Mouse (Mus musculus) intestine, embryonic 16.5 days (tissue): ENCODE results near the gene Wrb. TPM values are rescaled to one million over a fixed set of nuclear protein-coding genes. Genes with fewer than 3 reads are reported as not detected.
A peak's percentile ranks its signal among the peaks of the same experiment; 100 is the strongest.

ENCODE experiments used
- ATAC-seq: fragments of 200-750 bp; cut with Nextera tagmentation; 2 replicates; pipeline ENCODE4 v1.8.0; 2017; ENCODE audit warnings: moderate TSS enrichment, moderate library complexity
- H3K27ac ChIP-seq: fragments of 300-500 bp; sonication (generic); 2 replicates; pipeline ENCODE4 v1.5.1; 2014; ENCODE audit warnings: mild to moderate bottlenecking, low read length
- H3K27me3 ChIP-seq: fragments of 300-500 bp; sonication (generic); replicated peaks from 2 replicates; pipeline ENCODE4 v1.6.1; 2014; ENCODE audit warnings: low read length, control low read depth, mixed read lengths; ENCODE audit not compliant: control insufficient read depth, insufficient read depth
- H3K36me3 ChIP-seq: fragments of 300-500 bp; sonication (generic); 2 replicates; pipeline ENCODE4 v1.6.1; 2014; ENCODE audit warnings: low read length, control low read depth; ENCODE audit not compliant: control insufficient read depth, insufficient read depth
- H3K4me1 ChIP-seq: fragments of 300-500 bp; sonication (generic); 2 replicates; pipeline ENCODE4 v1.6.1; 2014; ENCODE audit warnings: low read length, control low read depth, mixed read lengths; ENCODE audit not compliant: control insufficient read depth, insufficient read depth
- H3K4me2 ChIP-seq: fragments of 300-500 bp; sonication (generic); 2 replicates; pipeline ENCODE4 v1.6.1; 2014; ENCODE audit warnings: low read depth, low read length, control low read depth
- H3K4me3 ChIP-seq: fragments of 300-500 bp; sonication (generic); 2 replicates; pipeline ENCODE4 v1.5.1; 2014; ENCODE audit warnings: mild to moderate bottlenecking, low read length
- H3K9ac ChIP-seq: fragments of 300-500 bp; sonication (generic); 2 replicates; pipeline ENCODE4 v1.6.1; 2014; ENCODE audit warnings: low read depth, low read length
- H3K9me3 ChIP-seq: fragments of 300-500 bp; sonication (generic); 2 replicates; pipeline ENCODE4 v1.6.1; 2016; ENCODE audit warnings: low read length, control low read depth; ENCODE audit not compliant: control insufficient read depth
- WGBS: fragments of 180-500 bp; shearing (Covaris S2); extraction: QIAGEN DNeasy Blood & Tissue Kit; methylation state at CpG from one replicate; pipeline ENCODE4 v1.1.7; 2014; 5-methylcytosine and 5-hydroxymethylcytosine counted together
- polyA plus RNA-seq: library from polyadenylated mRNA; unstranded; fragments of >200 nt; fragmentation: Nextera tagmentation; extraction: Ambion mirVana; gene quantifications from 2 replicates; pipeline ENCODE4 v1.2.1, GENCODE M21; 2015

Gene Wrb
- polyA plus RNA-seq, 1 experiment from 2014 or later, result 53.2 TPM

GRCm38 (mm10) chr16:96151551-96151950 lies 6.3 kb downstream of the Wrb start:
- H3K4me3 ChIP-seq, result no peak overlapping the region
- H3K27me3 ChIP-seq, result no peaks in the 10 kb centered on the region
- no peak overlapping the region for H3K4me2 ChIP-seq
- no peaks in the 10 kb centered on the region for H3K9me3 ChIP-seq
- WGBS, result 18% methylated on average over 9 of the region's 9 CpGs
- peak overlapping the region; percentile 49 for H3K27ac ChIP-seq
- ATAC-seq, result peak; percentile 64
- H3K36me3 ChIP-seq, result no peaks in the 10 kb centered on the region
- 0 out of 2 replicates have a peak overlapping the region, but pooled peaks have one; percentile 36 for H3K9ac ChIP-seq
- peaks cover 11% of the 10 kb centered on the region for H3K4me1 ChIP-seq

GRCm38 (mm10) chr16:96154476-96154875 lies 9.3 kb downstream of the Wrb start:
- Histone ChIP-seq H3K4me2 (no peak overlapping the region), H3K9ac (no peak overlapping the region), H3K4me3 (no peak overlapping the region), H3K27me3 (no peaks in the 10 kb centered on the region), H3K9me3 (no peaks in the 10 kb centered on the region), H3K4me1 (peaks cover 16% of the 10 kb centered on the region), H3K27ac (no peak overlapping the region), H3K36me3 (no peaks in the 10 kb centered on the region)
- WGBS, result 87% methylated on average over 2 of the region's 2 CpGs
- no peak for ATAC-seq

DNA sequence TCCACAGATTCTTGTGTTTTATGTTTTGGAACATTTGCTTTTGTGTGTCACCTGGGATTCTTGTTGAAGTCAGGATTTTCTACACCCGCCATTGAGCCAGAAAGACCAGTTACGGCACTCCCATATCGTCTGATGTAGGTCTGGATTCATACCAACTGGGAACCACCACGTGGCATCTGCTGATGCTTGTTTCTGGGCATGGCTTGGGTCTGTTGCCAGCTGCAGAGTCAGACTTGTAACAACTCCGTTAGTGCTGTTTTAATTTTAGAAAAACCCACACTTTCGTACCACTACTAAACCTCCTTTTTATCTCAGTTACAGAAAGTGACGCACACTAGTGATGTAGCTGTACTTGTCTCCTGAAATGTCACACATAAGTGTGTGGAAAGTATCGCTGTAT lies 10.8 kb downstream of the Wrb start:
- peaks cover 10% of the 10 kb centered on the region for H3K4me1 ChIP-seq
- no peaks in the 10 kb centered on the region for H3K27me3 ChIP-seq
- WGBS, result 93% methylated on average over 8 of the region's 8 CpGs
- 0 out of 2 replicates have a peak overlapping the region, but pooled peaks have one; percentile 10 for H3K9ac ChIP-seq
- H3K27ac ChIP-seq, result no peak overlapping the region
- no peak overlapping the region for H3K4me2 ChIP-seq
- H3K4me3 ChIP-seq, result no peak overlapping the region
- ATAC-seq, result no peak
- no peaks in the 10 kb centered on the region for H3K36me3 ChIP-seq
- H3K9me3 ChIP-seq, result no peaks in the 10 kb centered on the region

- peaks cover 5% of the 10 kb centered on the region; the same call in 1 of the 2 replicates for H3K4me1 ChIP-seq
- H3K36me3 ChIP-seq, result no peaks in the 10 kb centered on the region
- H3K9ac ChIP-seq, result no peak overlapping the region
- no peak overlapping the region for H3K4me3 ChIP-seq
- no peak overlapping the region for H3K4me2 ChIP-seq
- no peaks in the 10 kb centered on the region for H3K9me3 ChIP-seq
- no peaks in the 10 kb centered on the region for H3K27me3 ChIP-seq
- 87% methylated on average over 11 of the region's 11 CpGs for WGBS
- no peak for ATAC-seq
- no peak overlapping the region for H3K27ac ChIP-seq
These were observed 12.0 kb downstream of the Wrb start for GRCm38 (mm10) chr16:96157171-96157570.

DNA sequence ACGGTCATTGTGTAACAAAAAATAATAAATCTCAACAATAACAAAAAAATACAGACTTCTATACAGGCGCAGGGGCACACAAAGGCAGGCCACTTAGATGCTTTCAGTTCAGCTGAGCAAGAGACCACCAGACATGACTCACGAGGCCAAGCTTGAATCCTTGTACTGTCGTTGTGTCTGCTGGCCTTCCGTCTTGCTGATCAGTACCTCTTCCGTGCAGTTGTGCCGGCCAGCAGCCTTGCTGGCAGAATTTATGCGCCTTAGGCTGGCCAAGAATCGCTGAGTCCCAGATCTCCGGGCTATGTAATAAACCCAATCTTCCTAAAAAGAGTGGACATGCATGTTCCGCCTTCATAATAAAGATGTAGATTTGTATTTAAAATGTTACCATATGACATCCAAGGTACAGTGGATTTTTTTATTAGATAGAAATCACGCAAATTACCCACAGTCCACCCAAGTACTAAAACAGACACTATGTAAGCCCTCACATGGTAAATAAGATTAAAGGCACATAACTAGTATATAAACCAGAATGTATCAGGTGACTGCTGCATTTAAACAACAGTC lies 13.4 kb downstream of the Wrb start:
- ATAC-seq, result no peak
- Histone ChIP-seq H3K27me3 (no peaks in the 10 kb centered on the region), H3K4me2 (peak overlapping the region; percentile 100), H3K4me3 (peak overlapping the region; percentile 74), H3K4me1 (peaks cover 5% of the 10 kb centered on the region; the same call in 1 of the 2 replicates), H3K9ac (peak overlapping the region; percentile 94), H3K27ac (no peak overlapping the region; the same call in 1 of the 2 replicates), H3K36me3 (no peaks in the 10 kb centered on the region), H3K9me3 (no peaks in the 10 kb centered on the region)
- WGBS, result 58% methylated on average over 12 of the region's 12 CpGs

DNA sequence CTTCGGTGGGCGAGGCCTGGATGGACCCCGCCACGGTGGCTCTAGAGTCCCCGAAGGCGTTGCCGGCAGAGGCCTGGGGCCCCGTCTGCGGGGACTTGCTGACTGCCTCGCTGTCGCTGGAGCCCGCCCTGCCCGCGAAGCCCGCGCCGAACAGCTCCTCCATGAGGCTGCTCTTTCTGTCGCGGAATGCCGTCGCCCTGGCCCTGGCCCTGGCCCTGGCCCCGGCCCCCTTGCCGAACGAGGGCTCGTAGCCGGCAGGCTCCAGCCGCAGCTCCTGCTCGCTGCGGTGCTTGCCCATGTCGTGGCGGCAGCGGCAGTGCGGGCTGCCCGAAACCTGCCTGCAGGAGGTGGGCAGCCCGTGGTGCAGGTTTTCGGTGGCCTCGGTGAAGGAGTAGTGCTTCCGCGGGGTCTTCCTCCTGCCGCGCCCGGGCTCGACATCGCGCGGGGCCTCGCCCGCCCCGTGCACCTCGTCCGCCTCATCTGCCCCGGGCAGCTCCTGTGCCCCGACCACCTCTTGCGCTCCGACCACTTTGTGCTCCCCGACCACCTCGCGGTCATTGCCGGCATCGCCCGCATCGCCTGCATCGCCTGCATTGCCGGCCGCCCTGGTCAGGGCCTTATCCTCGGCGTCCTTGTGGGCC lies 14.0 kb downstream of the Wrb start:
- H3K4me3 ChIP-seq, result peak overlapping the region; percentile 74
- WGBS, result 2% methylated on average over 57 of the region's 67 CpGs
- H3K36me3 ChIP-seq, result no peaks in the 10 kb centered on the region
- peak overlapping the region; percentile 94 for H3K9ac ChIP-seq
- no peaks in the 10 kb centered on the region for H3K27me3 ChIP-seq
- H3K27ac ChIP-seq, result peak overlapping the region; percentile 76
- peak; percentile 85 for ATAC-seq
- H3K9me3 ChIP-seq, result no peaks in the 10 kb centered on the region
- H3K4me1 ChIP-seq, result peaks cover 5% of the 10 kb centered on the region; the same call in 1 of the 2 replicates
- peak overlapping the region; percentile 100 for H3K4me2 ChIP-seq

- peak; percentile 21; the same call in 1 of the 2 replicates for ATAC-seq
- WGBS, result 81% methylated on average over 20 of the region's 20 CpGs
- Histone ChIP-seq H3K4me1 (peaks cover 5% of the 10 kb centered on the region; the same call in 1 of the 2 replicates), H3K27me3 (no peaks in the 10 kb centered on the region), H3K36me3 (no peaks in the 10 kb centered on the region), H3K27ac (no peak overlapping the region; the same call in 1 of the 2 replicates), H3K9me3 (no peaks in the 10 kb centered on the region), H3K9ac (peak overlapping the region; percentile 94), H3K4me3 (peak overlapping the region; percentile 74), H3K4me2 (peak overlapping the region; percentile 100)
These were observed 14.7 kb downstream of the Wrb start for GRCm38 (mm10) chr16:96159794-96160346.

- Histone ChIP-seq H3K4me1 (peaks cover 5% of the 10 kb centered on the region; the same call in 1 of the 2 replicates), H3K36me3 (no peaks in the 10 kb centered on the region), H3K27me3 (no peaks in the 10 kb centered on the region), H3K4me2 (no peak overlapping the region), H3K9me3 (no peaks in the 10 kb centered on the region), H3K9ac (no peak overlapping the region), H3K27ac (no peak overlapping the region), H3K4me3 (no peak overlapping the region)
- no peak for ATAC-seq
- 74% methylated on average over 1 of the region's 1 CpGs for WGBS
These were observed 15.7 kb downstream of the Wrb start for GRCm38 (mm10) chr16:96160927-96161326.

DNA sequence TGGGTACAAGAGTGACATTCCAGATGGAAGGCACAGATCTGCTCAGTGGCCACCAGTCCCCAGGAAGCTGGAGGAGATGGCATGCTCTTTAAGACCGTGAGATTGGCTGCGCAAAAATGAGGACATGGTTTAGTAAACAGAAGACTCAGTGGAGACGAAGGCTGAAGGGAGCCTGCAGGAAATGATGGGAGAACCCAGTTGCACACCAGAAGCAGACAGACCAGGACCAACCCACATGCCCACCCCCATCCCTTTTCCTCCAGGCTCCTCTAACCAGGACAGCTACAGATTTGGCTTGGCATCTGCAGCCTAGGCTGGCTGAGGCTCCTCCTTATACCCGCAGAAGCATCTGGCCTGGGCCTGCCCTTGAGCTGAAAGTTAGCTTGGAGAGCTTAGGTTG lies 16.1 kb downstream of the Wrb start:
- Histone ChIP-seq H3K27ac (no peak overlapping the region), H3K9me3 (no peaks in the 10 kb centered on the region), H3K27me3 (no peaks in the 10 kb centered on the region), H3K36me3 (no peaks in the 10 kb centered on the region), H3K4me3 (no peak overlapping the region), H3K4me1 (peaks cover 5% of the 10 kb centered on the region; the same call in 1 of the 2 replicates), H3K4me2 (no peak overlapping the region), H3K9ac (no peak overlapping the region)
- ATAC-seq, result no peak
- WGBS, result 84% methylated on average over 4 of the region's 4 CpGs
